Mouse (Mus musculus): ENCODE measurements around the gene Flt3l. TPM values are rescaled to one million over a fixed set of nuclear protein-coding genes. Genes with fewer than 3 reads are reported as not detected.
"Not testable (repeated sequence)": the region's sequence is repeated elsewhere in the genome, so short reads cannot be mapped to it uniquely, and the experiment has no call there.

Gene Flt3l
- total RNA-seq, 2 experiments from 2014 or later = 2.3 to 4.3 TPM

DNA sequence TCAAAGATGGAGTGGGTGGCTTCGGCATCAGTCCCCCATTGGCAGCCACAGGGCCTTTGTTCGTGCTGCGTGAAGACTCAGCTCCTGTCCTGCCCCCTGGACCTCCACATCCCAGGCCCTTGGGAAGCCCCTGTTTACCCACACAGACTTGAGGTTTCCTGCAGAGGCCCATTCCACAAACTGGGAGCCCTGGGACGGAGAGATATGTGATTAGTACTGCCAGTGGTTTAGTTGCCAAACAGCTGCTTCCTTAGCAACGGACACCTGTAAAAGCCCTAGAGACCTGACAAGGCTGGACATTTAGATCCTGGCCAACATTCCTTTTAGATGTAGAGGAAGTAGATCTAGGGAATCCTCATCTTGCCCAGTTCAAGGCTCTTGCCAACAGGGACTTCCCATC, 5.7 kb upstream of the Flt3l start:
- DNase-seq = no peak

DNA sequence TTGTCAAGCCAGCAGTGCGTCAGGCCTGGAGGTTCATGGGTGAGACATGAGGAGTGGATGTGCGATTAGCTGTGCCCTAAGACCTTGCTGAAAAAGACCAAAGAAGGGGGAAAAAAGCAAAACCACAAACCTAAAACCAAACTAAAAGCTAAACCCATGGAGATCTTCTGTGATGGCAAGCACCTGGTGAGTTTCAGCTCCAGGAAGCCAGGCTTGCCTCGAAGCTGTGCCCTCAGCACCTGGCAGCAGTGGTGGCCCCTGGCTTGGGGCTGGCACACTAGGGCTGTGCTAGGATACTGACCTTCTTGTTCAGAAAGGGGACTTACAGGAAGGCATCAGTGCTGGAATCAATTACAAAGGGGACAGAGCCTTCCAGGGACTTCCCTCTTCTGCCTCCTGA, 5.1 kb upstream of the Flt3l start:
- no peak for DNase-seq

DNA sequence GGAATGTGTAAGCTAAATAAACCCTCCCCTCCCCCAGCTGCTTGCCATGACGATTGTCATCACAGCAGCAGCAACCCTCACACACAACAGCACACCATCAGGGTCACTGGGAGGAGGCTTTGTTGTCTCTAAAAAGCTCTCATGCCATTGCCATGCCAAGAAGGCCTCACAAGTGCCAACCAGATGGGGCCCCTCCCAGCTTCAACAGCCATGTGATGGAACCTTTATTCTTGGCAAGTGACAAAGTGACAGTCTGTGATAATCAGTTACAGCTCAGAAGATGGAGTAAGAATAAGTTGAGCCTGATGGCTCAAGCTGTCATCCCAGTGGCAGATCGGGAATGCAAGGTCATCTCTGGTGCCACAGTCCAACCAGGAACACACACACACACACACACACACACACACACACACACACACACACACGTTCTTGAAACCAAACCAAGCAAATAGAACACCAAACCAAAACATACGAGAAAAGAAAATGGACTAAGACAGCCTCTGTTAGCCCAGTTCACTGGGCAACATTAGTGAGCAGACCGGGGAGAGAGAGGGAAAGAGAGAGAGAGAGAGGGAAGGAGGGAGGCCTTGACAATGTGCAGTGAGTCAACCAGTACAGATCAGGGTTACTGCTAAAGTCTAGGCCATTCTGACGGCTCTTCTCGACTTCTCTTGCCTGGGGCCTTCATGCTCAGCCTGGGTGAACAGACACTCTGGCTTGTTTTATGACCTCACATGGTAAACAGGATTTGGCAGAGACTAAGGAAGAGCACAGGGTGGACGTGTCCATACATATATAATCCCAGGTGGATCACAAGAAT, 3.9 kb upstream of the Flt3l start:
- no peak for DNase-seq

DNA sequence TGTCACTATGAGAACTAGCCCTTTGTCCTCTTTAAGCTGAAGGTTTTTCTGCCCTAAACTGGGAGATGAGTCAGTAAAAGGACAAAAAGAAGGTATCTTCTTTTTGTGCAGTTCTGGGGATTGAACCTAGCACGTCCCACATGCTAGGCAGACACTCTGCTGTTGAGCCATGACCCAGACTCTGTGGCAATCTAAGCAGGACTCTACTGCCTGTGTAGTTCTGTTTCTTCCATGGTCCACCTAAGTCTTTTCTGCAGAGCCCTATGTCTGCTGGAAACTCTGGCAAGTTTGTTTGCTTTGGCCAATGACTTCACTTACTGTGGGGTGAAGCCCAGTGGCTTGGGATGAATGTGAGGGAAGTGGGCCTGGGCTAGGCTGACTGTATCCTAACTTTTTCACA, 2.2 kb upstream of the Flt3l start:
- no peak for DNase-seq

DNA sequence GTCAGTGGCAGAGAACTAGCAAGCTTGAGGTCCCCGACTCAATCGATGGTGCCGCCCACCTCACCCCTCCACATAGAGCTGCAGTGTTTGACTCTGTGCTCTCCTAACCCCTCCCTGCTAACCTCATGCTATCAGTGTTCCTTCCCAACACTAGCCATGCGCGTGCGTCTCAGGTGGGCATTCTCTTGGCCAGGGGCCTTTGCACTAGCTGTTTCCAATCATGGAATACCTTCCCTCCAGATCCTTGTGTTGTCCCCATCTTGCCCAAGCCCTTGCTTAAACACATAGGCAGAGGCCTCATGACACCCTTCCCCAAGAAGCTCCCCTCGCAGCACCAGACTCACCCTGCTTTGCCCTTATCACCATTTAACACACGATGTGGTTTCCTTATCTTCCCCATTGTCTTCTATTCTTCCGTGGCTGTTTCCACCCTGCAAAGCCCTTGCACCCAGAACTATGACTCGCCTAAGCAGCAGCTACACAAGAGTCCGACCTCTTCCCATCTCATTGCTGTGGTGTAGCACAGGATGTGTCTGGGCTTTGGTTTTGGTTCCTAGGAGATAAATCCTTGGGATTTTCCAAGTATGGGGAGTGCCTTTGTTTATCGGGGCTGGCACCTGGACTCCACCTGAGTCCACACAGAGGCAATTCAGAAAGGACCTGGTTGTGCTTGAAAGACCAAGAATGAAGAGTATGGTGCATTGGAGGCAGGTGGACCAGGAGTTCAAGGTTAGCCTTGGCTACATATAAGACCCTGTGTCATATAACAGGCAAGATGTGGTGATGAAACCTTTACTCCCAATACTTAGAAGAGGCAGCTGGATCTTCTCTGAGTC, 1.2 kb upstream of the Flt3l start:
- no peak for DNase-seq

DNA sequence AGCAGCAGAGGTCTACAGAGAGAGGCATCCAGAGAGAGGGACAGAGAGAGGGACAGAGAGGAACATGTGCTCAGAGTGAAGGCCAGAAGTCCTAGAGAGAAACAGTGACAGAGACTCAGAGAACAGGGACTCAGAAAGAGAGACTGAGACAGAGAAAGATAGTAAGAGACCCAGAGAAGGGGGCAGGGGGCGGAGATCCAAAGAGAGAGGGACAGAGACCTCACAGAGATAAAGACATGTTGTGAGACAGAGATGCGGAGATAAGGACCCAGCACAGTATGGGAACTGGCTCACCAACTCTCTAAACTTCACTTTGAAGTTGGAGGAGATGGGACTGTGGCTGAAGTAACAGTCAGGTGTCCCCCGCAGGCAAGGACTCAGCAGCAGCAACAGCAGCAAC, 862 bp downstream of the Flt3l start:
- DNase-seq = no peak

DNA sequence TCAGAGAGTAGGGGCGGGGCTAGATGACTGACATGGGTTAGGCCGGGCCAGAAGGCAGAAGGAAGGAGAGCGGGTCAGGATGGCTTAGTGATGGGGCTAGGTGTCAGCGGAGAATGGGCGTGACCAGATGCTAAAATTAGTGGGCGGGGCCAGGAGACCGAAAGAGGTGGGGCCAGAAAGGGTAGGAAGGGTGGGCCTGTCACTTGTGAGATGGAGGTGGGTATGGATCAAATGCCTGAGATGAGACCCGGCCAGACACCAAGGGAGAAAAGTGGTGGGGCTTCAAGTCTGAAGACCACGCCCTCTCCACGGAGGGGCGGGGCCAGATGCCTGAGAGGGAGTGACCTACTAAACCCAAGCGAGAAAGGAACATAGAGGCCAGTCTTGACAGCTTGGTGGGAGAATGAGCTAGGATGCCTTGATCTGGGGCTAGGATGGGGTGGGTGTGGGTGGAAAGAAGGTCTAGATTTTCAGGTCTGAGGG, 1.6 kb downstream of the Flt3l start:
- DNase-seq = peak; percentile 50

DNA sequence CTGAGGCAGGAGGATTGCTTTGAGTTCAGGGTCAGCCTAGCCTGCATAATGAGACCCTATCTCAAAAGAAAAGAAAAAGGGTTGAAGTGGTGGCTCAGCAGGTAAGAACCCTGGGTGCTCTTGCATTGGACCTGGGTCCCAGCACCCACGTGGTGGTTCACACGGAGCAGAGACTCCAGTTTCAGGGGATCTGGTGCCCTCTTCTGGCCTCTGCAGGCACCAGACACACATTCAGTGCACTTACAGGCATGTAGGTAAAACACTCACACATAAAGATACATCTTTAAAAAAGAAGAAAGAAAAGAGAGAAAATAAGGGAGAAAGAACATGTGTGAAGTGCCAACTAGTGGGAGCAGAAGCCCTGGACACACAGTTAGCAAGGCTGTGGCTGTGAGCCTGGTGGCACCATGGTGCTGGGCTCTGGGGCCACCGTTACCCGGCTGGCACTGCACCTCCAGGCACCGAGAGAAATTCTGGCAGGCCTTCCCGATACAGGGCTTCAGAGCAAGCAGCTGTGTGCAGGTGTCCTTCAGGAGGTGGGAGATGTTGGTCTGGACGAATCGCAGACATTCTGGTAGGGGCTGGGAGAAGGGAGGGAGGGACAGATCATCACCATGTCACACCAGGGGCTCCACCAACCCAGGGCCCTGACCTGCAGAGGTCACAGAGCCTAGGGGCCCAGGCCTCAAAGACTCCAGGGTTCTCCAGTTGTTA, 2.6 kb downstream of the Flt3l start:
- DNase-seq = no peak

DNA sequence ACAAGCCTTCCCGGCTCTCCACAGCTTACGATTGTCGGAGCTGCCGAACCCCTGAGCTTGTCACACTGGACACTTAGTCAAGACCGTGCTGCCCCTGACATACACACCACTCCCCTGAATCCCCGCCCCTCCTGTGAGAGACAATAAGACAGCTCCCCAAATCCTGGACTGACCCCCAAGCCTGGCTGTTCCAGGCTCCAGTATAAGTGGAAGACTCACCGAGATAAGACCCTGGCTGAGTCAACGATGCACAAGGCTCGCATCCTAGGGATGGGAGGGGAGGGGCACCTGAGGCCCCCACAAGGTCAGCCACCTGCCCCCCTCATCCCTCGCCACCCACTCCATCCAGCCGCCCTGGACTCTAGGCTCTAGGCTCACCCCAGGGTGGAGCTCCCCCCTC, 4.4 kb downstream of the Flt3l start:
- DNase-seq = no peak

DNA sequence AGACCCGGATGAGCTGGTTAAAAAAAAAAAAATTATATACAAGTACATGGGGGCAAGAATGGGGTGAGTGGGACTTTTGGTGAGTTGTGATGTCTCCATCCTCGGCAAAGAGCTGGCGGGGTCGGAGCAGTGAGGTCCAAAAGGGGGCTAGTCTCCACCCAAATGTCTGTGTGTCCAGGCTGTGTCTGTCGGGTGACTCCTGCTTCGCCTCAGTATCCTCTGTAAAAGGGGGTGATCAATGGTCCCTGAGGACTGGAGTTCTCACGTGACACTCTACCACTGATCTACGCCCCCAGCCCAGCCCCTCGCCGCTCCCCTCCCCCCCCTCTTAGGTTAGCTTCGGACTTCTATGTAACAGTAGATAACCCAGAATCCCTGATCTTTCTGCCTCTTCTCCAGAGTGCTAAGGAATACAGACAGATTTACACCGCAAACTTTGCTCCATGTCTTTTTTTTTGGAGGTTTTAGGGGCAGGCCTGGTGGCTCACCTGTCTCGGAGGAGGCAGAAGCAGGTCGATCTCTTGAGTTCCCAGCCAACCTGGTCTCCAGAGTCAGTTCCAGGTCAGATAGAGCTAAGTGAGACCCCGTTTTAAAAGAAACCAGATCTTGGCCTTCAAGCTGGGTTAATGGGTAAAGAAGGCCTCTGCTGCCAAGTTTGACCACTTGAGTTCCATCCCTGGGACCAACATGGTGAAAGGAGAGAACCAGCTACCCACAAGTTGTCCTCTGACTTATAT, 6.3 kb downstream of the Flt3l start:
- DNase-seq = no peak

DNA sequence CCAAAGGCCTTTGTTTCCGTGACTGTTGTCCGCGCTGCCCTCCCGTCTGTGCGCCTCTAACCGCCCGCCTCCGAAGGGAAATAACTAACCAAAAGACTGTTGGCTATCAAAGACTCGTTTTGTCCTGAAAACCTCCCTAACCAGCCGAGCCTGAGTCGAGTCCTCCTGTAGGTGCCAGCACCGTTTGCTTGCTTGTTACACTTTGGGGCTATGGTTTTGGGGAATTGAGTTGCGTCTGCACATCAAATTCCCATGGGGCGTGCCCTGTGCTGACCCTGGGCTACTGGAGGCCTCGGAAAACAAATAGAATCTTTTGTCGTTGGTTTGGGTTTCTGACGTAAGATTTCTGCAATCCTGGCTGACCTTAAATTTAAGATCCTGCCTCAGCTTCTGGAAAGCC, 6.9 kb downstream of the Flt3l start:
- DNase-seq = peak; percentile 52

DNA sequence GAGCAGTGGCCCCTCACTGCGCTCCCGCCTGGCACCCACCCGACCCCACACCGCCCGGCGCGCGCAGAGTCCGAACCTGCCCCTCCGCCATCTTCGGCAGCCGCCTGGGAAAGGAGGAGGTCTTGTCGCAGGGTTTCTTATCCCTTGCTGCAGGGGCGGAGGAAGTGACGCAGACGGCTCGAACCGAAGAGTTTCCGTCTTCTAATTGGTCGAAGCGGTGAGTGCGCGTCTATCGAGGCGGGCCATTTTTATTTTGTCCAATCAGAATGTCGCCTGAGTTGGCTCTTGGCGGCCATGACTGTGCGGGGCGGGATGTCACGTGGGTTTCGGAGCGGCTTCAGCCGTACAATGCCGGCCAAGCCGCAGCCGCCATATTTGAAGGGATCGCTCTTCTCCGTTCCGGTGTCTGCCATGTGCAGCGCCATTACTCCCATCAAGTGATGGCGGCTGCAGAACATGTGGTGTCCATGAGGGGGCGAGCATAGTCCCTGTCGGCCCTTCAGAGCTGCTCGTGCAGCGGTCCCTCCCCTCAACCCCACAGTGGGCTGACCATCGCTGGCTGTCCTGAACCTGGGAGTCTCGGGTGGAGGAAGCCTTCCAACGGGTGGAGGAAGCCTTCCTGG, 7.5 kb downstream of the Flt3l start, which contains the start of gene Rpl13a:
Rpl13a (minus strand) TSS at position 138 of the 623 bp plus-strand sequence.
- peak; percentile 90 for DNase-seq

DNA sequence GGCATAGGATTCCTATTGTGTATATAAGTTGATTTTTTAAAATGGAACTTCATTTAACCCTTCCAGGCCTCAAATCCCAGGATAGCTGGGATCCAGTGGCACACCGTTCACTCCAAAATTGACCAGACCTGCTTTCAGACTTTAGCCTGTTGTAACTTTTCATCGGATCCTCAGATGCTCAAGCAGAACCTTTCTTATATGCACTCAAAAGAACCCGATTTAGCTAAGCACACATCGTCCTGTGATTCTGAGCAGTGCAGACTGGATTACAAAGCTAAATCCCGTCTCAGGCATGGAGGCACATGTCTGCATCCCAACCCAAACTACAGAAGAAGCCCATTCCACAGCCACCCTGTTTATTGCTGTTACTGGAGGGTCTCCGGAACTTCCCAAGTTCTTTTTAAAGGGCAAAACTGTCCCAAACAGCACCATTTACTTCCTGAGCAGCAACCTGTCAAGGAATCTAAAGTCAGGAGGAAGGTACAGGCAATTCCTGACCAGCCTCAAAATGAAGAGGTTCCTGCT, 8.5 kb downstream of the Flt3l start:
- no peak for DNase-seq

DNA sequence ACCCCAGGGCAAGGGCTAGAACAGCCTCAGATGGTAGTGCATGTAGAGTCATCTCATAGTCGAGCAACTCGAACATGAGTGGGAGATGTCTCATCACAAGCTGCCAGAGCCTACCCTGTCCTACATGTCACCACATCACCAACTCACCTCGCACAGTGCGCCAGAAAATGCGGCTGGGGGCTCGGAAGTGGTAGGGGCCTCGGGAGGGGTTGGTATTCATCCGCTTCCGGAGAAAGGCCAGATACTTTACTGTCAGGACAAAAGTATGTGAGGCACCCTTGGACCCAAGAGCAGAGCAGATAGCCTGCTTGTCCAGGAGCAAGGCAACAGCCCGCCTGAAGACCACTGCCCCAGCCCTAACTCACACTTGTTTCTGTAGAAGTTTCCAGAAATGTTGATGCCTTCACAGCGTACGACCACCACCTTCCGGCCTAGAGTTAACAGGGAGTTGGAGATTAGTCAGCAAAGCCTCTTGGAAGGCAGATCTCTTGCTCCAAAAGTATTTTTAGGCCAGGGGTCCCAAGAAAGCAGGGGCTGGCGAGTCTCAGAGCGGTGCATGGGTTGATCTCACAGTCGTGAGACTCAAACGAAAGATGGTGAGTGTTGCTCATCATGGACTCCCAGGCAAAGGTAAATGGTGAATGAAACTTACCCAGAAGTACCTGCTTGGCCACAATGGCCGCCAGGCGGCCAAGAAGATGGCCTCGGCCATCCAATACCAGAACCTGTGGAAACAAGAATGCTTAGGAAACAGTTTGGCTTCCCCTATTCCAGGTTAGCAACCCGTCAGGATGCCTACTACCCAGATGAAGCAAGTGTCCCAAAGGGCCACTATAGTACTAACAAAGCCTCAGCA, 9.2 kb downstream of the Flt3l start:
- DNase-seq = no peak

DNA sequence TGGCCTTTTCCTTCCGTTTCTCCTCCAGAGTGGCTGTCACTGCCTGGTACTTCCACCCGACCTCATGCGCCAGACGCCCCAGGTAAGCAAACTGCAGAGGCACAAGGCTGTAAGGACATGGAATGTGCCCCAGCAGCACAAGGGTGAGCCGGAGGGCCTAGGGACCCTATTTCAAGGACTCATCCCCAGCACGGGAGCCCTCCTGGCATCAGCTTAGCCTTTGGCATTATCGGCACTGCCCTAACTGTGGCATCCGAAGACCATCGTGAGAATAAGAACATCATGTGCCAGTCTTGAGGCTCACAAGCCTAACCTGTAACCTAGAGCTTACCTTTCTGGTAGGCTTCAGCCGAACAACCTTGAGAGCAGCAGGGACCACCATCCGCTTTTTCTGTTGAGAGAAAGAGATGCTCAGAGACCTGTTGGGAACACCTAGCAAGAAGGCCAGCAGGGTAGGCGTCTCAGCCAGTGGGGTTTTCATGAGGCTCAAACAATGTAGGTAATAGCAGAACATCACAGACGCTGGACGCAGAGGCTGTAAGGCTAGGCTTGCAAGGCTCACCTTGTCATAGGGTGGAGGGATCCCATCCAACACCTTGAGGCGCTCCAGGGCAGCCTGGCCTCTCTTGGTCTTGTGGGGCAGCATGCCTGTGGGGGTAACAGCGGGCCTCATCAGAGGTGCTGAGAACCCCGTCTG, 9.9 kb downstream of the Flt3l start:
- no peak for DNase-seq

DNA sequence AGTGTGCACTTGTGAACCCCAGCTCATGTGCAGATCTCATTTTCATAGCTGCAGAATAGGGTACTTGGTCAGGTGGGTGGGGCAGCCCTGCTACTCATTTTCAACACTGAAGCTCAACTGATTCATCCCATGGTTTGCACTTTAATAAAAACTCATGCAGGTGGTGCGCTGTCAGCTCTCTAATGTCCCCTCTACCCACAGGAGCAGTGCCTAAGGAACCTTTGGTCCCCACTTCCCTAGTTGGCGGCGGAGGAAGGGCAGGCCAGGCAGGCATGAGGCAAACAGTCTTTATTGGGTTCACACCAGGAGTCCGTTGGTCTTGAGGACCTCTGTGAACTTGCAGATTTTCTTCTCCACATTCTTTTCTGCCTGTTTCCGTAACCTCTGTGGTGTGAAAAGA, 10.6 kb downstream of the Flt3l start:
- DNase-seq = not testable (repeated sequence)

DNA sequence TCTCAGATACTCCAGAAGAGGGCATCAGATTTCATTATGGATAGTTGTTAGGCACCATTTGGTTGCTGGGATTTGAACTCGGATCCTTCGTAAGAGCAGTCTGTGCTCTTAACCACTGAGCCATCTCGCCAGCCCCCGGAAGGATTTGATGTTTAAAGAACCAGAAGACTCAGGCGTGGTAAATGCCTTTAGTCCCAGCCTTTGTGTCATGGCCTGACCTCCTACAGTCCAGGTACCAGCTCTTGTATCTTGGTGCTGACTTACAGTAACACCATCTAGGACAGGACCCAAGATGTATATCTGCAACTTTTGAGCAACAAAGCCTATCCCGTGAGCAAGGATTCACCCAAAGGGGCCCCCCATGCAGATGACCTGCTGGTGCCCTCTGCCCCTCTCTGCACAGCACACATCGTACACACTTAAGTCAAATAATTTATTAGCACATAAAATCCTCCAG, 11.1 kb downstream of the Flt3l start:
- DNase-seq = no peak

DNA sequence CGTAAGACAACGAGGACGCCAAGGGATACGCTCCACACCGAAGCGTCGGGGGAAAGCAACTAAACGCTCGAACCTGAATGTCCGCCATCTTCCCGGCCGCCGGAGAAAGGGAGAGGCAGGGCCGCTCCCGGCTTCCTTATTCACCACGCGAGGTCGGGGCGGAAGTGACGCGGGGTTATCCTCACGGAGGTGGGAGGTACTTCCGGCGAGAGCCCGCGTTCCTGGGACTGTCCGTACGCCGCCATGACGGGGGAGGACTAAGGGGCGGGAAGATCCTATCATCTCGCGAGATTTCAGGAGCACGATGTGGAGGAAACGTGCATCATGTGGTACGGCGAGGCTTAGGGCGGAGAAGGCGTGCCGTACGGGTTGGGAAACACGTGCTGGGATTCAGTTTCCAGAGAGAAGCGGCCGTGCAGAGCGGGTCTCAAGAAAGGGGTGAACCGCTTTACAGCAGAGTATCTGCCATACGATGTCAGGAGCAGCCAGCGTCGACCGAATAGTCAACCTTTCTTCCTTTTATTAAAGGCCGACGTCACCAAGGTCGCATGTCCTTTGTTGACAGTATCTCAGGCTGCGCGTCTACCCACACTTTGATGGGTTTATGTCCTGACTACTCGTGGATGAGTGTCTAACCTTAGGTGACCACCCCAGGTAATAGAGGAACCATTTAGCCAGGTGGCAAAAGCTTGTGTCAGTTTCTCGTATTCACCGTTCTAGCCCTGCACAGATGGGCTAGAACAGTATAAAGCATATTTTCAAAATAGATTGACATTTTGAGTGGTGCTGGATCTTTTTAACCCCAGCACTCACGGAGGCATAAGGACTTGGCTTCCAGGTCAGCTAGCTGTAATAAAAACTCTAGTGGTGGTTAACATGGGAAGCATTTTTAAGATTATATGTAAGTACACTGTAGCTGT, 11.7 kb downstream of the Flt3l start, which contains the start of gene Rps11:
Rps11 (minus strand) TSS at position 216 of the 920 bp plus-strand sequence.
- peak; percentile 97 for DNase-seq

Data from gastrocnemius, postnatal 10 days (tissue).